Mouse (Mus musculus): ENCODE results near the gene Mylk.

The Mylk gene

DNA sequence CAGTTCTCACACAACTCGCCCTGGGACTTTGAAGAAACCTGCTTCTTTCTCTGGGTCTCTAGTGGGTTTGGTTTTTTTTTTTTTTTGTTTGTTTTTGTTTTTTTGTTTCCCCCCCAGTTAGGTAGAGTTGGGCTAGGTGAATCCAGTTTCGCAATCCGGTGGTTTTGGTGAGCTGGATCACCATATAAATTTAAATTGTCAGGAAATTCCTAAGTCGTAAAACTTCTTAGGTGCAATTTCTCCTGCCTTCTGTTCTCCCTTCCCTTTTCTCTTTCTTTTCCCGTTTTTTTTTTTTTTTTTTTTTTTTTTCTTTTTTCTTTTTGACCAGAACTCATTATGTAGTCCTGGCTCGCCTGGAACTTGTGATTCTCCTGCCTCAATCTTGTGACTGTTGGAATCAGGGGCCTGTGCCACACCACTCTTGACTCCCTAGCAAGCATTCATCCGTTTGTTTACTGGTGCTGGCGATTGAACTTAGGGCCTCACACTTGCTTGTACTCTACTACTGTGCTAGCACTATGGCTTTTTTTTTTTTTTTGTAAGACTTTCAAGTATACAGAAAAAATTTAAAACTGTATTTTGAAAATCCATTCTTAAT lies 278.2 kb downstream of the Mylk start:
- peak; percentile 79 for DNase-seq (ENCODE audit: low spot score)

DNA sequence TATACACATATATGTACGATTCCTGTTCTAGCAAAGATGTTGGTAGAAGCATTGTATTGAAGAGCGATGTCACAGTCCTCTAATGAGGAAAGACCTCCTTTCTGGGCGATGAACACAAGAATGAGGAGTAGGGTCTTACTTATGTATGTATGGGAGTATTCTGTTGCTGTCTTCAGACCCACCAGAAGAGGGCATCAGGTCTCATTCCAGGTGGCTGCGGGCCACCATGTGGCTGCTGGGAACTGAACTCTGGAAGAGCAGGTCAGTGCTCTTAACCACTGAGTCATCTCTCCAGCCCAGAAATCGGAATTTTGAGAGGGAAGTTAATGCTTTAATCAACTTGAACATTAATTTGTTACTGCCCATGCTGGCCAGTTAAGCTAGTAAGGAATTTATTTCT lies 279.3 kb downstream of the Mylk start:
- DNase-seq (ENCODE audit: low spot score) = peak; percentile 86

DNA sequence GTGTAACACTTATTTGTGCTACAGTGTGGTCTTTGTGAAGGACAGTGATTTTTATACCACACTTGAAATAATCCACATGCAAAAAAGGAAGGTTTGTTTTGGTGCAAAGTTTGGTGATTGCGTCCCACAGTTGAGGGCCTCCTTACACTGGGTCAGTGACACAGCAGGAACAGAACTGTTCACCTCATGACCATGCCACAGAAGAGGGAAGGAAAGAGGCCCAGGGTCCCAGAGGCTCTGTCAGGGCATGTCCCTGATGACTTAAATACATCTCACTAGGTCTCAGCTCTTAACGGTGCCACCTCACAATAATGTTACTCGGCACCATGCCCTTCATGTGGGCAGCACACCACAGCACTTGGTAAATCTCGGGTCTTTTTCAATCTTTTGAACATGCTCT lies 280.3 kb downstream of the Mylk start:
- DNase-seq (ENCODE audit: low spot score) = peak; percentile 57

DNA sequence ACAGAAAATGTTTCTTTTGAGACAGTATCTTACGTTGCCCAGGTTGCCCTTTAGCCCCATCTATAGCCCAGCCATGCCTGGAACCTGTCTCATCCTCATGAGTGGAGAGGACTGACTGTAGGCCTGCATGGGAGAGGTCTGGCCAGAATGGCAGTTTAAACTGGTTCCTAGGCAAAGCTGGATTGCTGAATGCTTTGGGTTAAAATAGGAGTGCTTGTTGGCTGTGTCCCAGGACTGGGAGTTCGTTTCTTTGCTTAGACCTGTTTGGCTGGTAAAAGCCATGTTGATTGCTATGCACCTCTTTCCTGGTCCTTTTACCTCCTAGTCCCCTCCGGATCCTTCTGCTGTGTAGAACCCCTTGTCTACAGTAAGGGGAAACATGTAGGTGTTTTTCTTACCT lies 288.2 kb downstream of the Mylk start:
- DNase-seq (ENCODE audit: low spot score) = peak; percentile 70

DNA sequence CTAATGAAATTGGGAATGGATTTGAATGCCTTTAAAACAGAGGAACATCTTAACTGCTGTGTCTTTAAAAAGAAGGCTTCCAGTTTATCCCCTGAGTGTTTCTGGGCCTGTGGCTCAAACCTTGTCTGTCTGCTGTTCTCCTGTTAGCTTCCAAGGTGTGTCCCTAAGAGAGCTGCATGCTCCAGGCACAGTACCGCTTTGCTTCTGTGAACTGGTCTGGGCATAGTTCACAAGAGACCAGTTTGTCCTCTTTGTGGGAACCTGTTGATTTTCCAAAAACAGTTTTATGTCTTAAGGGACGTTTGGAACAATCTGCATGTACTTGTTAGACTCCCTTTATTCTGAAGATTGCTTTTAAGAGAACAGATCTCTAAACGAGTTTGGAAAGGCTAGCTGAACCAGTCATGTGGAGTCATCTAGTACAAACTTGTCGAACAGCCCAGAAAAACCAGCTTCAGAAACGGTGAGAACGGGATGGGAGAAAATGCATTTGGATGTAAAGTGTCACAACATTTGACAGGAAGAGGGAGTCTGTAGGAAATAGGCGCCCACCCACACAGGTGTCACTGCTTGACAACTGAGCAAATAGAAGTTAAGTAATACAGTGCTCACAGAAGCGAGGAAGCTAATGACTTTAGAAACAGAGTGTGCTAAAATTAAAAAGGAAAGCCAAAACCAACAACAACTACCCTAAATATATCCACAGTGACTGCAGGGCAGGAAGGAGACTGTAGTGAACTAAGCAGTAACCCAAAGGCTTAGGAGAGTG lies 289.0 kb downstream of the Mylk start:
- DNase-seq (ENCODE audit: low spot score) = no peak

DNA sequence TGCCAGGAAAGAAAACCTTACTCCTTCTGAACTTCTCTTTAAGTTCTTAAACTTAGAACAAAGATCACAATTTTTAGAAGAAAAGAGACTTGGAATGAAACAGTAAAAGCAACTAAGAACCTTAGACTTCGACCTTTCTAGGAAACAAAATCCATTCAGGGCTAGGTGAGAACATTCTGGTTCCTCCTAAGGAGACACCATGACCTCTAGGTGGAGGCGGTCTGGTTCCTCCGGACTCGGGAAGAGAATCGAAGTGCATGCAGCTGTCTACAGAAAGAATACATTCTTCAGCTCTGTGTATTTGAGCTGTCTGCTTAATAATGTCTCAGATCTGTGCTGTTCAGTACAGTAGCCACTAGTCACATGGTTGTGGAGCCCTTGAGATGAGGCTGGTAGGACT lies 290.0 kb downstream of the Mylk start:
- DNase-seq (ENCODE audit: low spot score) = no peak

DNA sequence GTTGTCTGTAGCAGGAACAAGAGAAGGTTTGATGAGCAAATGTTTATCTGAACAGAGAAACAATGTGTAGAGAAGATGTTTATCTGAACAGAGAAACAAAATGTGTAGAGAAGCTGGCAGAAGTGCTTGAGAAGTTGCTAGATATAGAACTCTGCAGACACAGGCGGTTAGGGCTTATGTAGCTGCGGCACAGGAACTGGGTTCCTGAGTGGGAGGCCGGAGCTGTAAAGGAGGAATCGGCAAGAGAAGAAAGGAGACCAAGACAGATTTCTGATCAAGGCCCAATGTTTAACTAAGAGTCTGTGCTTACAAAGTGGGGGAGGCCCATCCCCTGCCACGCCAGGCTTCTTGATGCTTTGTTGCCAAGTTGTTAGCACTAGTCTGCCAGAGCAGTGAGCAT lies 291.7 kb downstream of the Mylk start:
- DNase-seq (ENCODE audit: low spot score) = no peak

DNA sequence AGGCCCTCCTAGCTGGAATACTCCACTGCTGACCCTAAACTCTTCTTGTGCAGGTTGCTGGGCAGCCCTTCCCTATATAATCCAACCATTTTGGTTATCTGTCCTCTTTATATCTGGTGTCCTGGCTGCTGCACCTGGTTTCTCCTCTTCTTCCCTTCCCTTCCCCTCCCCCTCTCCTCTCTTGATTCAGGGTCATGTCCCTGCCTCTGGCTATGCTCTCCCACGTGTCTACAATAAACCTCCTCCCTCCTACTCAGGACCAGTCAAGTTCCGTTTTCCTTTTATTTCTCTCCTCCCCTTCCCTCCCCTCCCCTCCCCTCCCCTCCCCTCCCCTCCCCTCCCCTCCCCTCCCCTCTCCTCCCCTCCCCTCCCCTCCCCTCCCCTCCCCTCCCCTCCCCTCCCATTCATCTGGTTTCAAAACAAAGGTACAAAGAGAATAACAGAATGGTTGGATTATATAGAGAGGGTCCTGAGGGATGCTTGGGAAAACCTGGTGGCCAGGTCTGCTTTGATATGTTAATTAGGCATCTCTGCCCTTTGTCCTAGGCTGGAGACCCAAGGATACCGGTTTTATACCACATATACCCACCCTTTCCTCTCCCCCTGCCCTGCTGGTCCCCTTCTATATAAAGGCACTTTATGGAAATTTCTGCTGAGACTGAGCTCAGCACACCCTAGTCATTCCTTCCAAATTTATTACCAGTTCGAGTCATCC lies 293.5 kb downstream of the Mylk start:
- DNase-seq (ENCODE audit: low spot score) = no peak

DNA sequence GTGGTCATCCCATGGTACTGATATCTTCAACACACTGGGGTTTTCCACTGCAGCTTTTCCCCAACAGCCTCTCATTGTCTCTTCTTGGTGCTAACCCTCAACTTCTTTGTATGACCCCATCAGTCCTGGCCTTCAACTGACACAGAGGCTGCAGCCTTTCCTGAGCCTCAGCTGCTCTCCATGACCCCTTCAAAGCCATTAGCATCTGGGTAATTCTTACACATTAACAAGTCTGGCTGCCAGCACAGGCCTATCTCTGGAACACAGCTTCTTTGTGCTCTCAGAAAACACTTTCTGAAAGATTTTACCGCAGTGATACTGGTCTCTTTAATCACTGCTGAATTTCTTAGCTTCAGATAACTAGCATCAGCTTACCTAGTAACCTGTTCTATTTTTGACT lies 295.1 kb downstream of the Mylk start:
- no peak for DNase-seq (ENCODE audit: low spot score)

DNA sequence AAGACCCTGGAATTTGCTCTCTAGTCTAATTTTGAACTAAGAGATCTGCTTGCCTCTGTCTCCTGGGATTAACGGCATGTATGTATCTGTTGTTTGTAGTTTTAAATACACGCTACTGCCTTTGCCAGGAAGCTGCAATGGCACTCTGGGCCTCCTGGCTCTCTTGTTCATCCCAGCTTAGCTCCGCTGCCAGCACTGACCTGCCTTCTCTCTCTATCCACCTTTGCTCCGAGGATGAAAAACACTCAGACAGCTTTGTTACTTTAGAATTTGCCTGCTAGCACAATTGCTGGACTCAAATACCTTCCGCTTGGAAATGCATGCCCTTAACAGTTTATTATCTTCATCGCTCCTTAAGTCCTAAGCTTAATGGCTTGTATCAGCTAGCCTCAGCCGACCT lies 296.0 kb downstream of the Mylk start:
- DNase-seq (ENCODE audit: low spot score) = no peak

DNA sequence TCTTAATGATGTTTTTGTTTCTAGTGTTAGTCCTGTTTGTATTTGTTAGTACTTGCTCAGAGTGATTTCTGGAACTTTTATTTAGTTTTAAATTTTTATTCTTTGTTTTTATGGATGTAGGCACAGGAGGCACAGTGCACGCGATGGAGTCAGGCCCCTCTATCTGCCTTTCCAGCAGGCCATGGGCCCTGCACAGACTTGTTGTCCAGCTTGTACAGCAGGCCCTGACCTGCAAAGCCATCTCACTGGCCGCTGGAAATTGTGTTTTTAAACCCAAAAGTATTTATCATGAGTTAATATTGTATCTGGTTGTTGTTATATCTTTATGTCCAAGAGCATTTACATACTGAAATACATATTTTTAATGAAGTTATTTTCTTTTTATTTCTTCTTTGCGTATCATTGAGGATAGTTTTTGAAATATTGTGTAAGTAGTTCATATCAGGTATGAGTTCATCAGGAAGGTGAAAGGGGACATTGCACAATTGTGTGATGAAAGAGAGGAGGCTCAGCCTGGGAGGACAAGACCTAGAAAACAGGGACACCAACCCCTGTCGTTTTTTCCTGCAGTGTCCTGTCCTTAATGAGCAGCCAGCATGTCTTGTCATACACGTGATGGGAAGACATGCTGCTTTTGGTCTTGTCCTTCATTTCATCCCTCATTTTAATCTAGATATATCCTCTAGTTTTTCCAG lies 301.2 kb downstream of the Mylk start:
- no peak for DNase-seq (ENCODE audit: low spot score)

DNA sequence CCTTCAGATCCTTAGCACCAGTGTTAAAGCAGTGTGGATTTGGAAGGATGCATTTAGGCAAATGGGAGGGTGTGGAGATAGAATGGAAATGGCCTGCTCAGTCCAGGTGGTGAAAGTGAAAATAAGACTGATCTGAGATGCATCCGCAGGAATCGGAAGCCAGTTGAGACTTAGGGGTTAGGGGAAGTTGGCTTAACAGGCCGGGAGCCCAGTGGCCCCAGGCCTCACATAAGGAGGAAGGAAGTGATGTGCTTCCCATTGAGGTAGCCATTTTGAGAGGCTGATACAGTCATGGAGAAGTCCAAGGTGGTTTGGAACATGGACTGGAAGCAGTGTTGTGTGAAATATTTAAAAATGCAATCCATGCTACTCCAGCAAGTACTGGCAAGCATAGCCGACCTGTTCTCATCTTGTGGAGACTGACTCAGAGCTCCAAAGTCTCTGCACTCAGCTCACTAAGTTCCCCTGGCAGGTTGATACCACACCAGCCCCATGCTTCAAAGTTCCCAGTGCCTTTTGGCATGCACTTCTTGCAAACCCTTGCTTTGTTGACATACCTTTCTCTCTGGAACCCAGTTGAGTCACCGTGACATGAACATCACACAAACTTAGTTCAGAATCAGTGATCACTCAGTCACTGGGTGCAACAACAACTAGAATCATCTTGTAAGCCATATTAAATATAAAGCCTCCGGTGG lies 302.4 kb downstream of the Mylk start:
- no peak for DNase-seq (ENCODE audit: low spot score)

DNA sequence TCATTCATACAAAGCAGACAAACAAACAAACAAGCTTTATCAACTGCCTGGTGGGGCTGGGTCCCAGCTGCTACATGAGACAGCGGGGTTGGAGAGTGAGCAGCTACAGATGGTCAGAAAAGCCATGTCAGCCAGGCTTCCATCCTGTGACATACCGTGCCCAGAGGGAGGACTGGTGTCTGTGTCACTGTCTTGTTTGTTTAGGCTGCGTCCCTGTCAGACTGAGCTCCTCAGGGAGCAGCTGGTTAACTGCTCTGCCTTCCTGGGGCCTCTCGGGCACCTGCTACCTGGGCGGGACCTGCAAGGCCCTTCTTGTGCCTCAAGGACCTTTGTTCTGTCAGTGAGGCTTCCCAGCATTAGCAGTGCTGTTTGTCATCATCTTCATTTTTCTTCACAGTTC lies 306.1 kb downstream of the Mylk start:
- DNase-seq (ENCODE audit: low spot score) = no peak

Data from adipocyte (in vitro differentiated cells).